Mouse (Mus musculus): ENCODE measurements around the gene Selplg. TPM values are rescaled to one million over a fixed set of nuclear protein-coding genes. Genes with fewer than 3 reads are reported as not detected.

Gene Selplg
- polyA plus RNA-seq, 1 experiment from 2014 or later = 18.9 TPM

DNA sequence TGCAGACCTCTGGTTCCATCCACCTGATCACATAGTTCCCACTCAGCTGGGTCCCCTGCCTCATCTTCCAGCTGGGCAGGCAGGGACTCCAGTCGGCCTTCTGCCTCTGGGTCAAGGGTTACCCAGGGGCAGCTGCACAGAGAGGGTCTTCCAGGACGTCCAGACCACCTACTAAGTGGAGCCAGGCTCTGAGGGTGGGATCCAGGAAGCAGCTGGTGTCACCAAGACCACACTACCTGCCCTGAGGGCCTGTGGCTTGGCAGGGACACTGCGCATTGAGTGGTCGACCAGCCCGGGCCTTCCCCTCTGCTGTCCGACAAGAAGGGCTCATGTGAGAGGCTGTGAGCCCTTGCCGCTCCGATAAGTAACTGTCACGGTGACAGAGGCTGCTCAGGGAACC lies 24.7 kb downstream of the Selplg start:
- Histone ChIP-seq H3K4me2 (ENCODE audit: low read depth, low read length) (no peak overlapping the region), H3K27me3 (ENCODE audit: insufficient read depth, low read length) (no peaks in the 10 kb centered on the region), H3K4me3 (ENCODE audit: low read depth, low read length) (no peak overlapping the region), H3K9ac (replicated peaks) (no peak overlapping the region), H3K36me3 (replicated peaks; ENCODE audit: insufficient read depth, low read length) (no peaks in the 10 kb centered on the region), H3K27ac (ENCODE audit: low read depth) (no peak overlapping the region; the same call in 1 of the 2 replicates), H3K9me3 (ENCODE audit: low read length) (no peaks in the 10 kb centered on the region), H3K4me1 (ENCODE audit: insufficient read depth) (peaks cover 16% of the 10 kb centered on the region)
- ATAC-seq (no peak), DNase-seq (no peak)
- no peak for TF ChIP-seq CTCF (IDR thresholded peaks at IDR 0.05; ENCODE audit: low read depth)
- 58% methylated on average over 9 of the region's 9 CpGs for WGBS (ENCODE audit: insufficient replicate concordance)

DNA sequence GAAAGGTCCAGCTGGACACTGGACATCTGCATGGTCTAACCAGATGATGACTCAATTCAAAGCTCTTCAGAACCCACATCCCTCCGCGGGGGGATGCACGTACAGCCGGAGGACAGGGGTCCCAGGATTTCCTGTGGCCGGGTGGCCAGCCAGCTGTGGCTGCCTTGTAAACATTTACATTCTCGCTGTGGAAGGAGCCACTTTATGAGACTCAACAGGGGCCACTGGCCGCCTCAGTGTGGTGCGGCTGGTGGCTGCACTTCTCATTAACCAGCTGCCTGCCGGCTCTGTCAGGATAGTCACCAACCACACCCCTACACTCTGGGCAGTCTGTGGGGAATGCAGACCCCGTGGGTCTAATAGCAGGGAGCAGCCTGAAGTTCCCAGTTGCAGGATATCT lies 26.0 kb downstream of the Selplg start:
- H3K4me2 ChIP-seq (ENCODE audit: low read depth, low read length) = no peak overlapping the region
- DNase-seq = no peak
- H3K9ac ChIP-seq (replicated peaks) = no peak overlapping the region
- no peak for TF ChIP-seq EP300 (IDR thresholded peaks at IDR 0.05; ENCODE audit: low read depth)
- no peaks in the 10 kb centered on the region for H3K9me3 ChIP-seq (ENCODE audit: low read length)
- peak; percentile 32; the same call in 1 of the 2 replicates for ATAC-seq
- H3K27me3 ChIP-seq (ENCODE audit: insufficient read depth, low read length) = no peaks in the 10 kb centered on the region
- WGBS (ENCODE audit: insufficient replicate concordance) = 10% methylated on average over 10 of the region's 10 CpGs
- peaks cover 16% of the 10 kb centered on the region for H3K4me1 ChIP-seq (ENCODE audit: insufficient read depth)
- H3K27ac ChIP-seq (ENCODE audit: low read depth) = no peak overlapping the region
- no peaks in the 10 kb centered on the region for H3K36me3 ChIP-seq (replicated peaks; ENCODE audit: insufficient read depth, low read length)
- H3K4me3 ChIP-seq (ENCODE audit: low read depth, low read length) = no peak overlapping the region

DNA sequence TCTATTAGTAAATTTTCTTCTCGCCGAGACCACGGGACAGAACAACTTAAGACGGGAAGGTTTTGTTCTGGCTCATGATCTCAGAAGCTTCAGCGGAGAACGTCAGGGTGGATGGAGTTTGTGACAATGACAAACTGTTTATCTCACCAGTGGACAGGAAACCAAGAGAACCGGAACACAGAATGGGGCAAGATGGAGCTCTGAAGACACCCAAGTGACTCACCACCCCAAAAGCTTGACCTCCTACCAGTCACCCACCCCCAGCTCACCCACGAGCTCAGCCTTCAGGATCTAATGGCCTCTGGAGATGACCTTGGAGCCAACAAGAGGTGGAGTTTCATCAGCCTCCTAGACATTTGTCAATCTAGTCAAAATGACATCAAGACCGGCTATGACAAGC lies 27.1 kb downstream of the Selplg start:
- no peak overlapping the region for H3K9ac ChIP-seq (replicated peaks)
- H3K4me3 ChIP-seq (ENCODE audit: low read depth, low read length) = no peak overlapping the region
- peak overlapping the region; percentile 55; the same call in 1 of the 2 replicates for H3K27ac ChIP-seq (ENCODE audit: low read depth)
- no peaks in the 10 kb centered on the region for H3K9me3 ChIP-seq (ENCODE audit: low read length)
- H3K36me3 ChIP-seq (replicated peaks; ENCODE audit: insufficient read depth, low read length) = no peaks in the 10 kb centered on the region
- WGBS (ENCODE audit: insufficient replicate concordance) = 72% methylated on average over 9 of the region's 9 CpGs
- DNase-seq (no peak), ATAC-seq (peak; percentile 27; the same call in 1 of the 2 replicates)
- TF ChIP-seq EP300 (IDR thresholded peaks at IDR 0.05; ENCODE audit: low read depth) = no peak
- TF ChIP-seq CTCF (IDR thresholded peaks at IDR 0.05; ENCODE audit: low read depth) = no peak
- no peaks in the 10 kb centered on the region for H3K27me3 ChIP-seq (ENCODE audit: insufficient read depth, low read length)
- peaks cover 16% of the 10 kb centered on the region for H3K4me1 ChIP-seq (ENCODE audit: insufficient read depth)
- H3K4me2 ChIP-seq (ENCODE audit: low read depth, low read length) = no peak overlapping the region

DNA sequence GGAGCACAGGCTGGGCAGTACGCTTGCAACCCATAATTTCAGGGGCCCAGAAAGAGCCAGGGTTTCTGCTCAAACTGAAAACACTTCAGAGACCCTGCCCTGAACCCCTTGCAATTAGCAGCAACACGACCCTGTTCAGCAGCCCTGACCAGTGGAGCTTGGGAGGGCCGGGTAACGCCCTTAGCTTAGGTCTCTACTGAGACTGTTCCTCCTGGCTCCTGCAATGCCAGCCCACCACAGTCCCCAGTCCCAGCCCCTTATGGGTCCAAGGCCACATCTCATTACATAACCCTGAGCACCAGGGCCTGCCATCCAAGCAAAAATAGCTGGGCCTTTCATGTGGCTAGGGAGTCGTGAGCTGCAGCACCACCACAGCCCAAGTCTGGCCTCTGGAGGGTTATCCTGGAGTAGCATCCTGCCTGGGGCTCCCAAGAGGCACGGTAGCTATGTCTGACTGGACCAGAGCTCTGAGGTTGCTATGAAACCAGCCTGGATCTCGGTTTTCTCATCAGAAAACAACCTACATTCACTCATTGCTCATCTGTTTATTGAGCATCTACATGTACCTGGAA lies 28.0 kb downstream of the Selplg start:
- Histone ChIP-seq H3K4me2 (ENCODE audit: low read depth, low read length) (no peak overlapping the region), H3K4me1 (ENCODE audit: insufficient read depth) (peaks cover 16% of the 10 kb centered on the region), H3K9ac (replicated peaks) (peak overlapping the region; percentile 8; the same call in 1 of the 2 replicates), H3K4me3 (ENCODE audit: low read depth, low read length) (no peak overlapping the region), H3K27ac (ENCODE audit: low read depth) (peak overlapping the region; percentile 52), H3K36me3 (replicated peaks; ENCODE audit: insufficient read depth, low read length) (no peaks in the 10 kb centered on the region), H3K27me3 (ENCODE audit: insufficient read depth, low read length) (no peaks in the 10 kb centered on the region), H3K9me3 (ENCODE audit: low read length) (no peaks in the 10 kb centered on the region)
- WGBS (ENCODE audit: insufficient replicate concordance) = 39% methylated on average over 7 of the region's 7 CpGs
- no peak for DNase-seq
- TF ChIP-seq CTCF (IDR thresholded peaks at IDR 0.05; ENCODE audit: low read depth) (peak; percentile 33; the same call in 1 of the 2 replicates), EP300 (IDR thresholded peaks at IDR 0.05; ENCODE audit: low read depth) (no peak)
- ATAC-seq = no peak

DNA sequence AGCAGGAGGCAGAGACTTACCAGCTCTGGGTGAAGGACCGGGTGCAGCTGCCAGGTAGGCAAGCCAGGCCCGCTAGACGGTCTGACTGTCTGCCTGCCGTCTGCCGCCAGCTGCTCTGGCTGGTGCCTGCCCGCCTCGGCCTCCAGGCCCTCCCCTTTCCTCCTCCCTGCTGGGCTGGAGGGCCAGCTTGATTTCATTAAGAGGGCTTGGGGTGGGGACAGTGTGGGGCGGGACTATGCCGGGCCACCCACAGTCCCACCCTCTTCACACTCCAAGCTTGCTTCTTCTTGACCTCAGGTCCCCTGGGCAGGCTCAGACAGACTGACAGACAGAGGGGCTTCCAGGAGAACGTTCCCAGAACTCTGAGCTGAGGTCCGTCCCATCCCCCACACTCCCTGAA lies 32.2 kb downstream of the Selplg start, which contains the start of gene Tmem119:
Tmem119 (minus strand) TSS at position 237 of the 400 bp plus-strand sequence.
- Histone ChIP-seq H3K36me3 (replicated peaks; ENCODE audit: insufficient read depth, low read length) (no peaks in the 10 kb centered on the region), H3K4me3 (ENCODE audit: low read depth, low read length) (no peak within 1 kb of the TSS), H3K9me3 (ENCODE audit: low read length) (no peaks in the 10 kb centered on the region), H3K9ac (replicated peaks) (no peak within 1 kb of the TSS), H3K27ac (ENCODE audit: low read depth) (no peak within 1 kb of the TSS), H3K4me1 (ENCODE audit: insufficient read depth) (peaks cover 22% of the 10 kb centered on the region), H3K4me2 (ENCODE audit: low read depth, low read length) (peak within 1 kb of the TSS; percentile 49), H3K27me3 (ENCODE audit: insufficient read depth, low read length) (no peaks in the 10 kb centered on the region)
- WGBS (ENCODE audit: insufficient replicate concordance) = 3% methylated on average over 11 of the region's 11 CpGs
- DNase-seq (peak; percentile 44), ATAC-seq (peak; percentile 37; the same call in 1 of the 2 replicates)
- TF ChIP-seq CTCF (IDR thresholded peaks at IDR 0.05; ENCODE audit: low read depth) = no peak
- TF ChIP-seq EP300 (IDR thresholded peaks at IDR 0.05; ENCODE audit: low read depth) = no peak

DNA sequence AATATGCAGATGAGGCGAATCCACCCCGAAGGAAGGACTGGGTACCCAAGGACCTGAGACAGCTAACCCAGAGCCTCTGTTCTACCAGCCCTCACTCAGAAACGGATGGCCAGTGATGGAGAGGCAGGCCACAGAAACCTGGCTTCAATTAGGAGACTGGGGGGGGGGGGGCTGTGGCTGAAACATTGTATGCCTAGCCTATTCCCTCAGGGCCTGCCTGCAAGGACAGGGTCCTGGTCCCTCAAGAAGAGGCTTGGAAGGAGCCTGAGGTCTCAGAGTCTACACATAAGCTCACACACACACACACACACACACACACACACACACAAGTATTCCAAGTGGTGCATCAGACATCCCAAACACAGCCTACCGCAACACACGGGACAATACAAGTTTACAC lies 32.8 kb downstream of the Selplg start:
- no peak for ATAC-seq
- H3K9ac ChIP-seq (replicated peaks) = no peak overlapping the region
- WGBS (ENCODE audit: insufficient replicate concordance) = 57% methylated on average over 5 of the region's 5 CpGs
- no peaks in the 10 kb centered on the region for H3K36me3 ChIP-seq (replicated peaks; ENCODE audit: insufficient read depth, low read length)
- no peaks in the 10 kb centered on the region for H3K9me3 ChIP-seq (ENCODE audit: low read length)
- no peak for DNase-seq
- TF ChIP-seq CTCF (IDR thresholded peaks at IDR 0.05; ENCODE audit: low read depth) (no peak), EP300 (IDR thresholded peaks at IDR 0.05; ENCODE audit: low read depth) (no peak)
- H3K27me3 ChIP-seq (ENCODE audit: insufficient read depth, low read length) = no peaks in the 10 kb centered on the region
- peaks cover 22% of the 10 kb centered on the region for H3K4me1 ChIP-seq (ENCODE audit: insufficient read depth)
- no peak overlapping the region for H3K4me3 ChIP-seq (ENCODE audit: low read depth, low read length)
- no peak overlapping the region for H3K27ac ChIP-seq (ENCODE audit: low read depth)
- H3K4me2 ChIP-seq (ENCODE audit: low read depth, low read length) = peak overlapping the region; percentile 49; the same call in 1 of the 2 replicates

All from liver, postnatal 0 days (tissue).